Mouse (Mus musculus) liver, embryonic 14.5 days (tissue): ENCODE data around the gene Fam89b.

Source experiments
- CTCF ChIP-seq: IDR thresholded peaks from 2 replicates; pipeline ENCODE4 v1.5.1; 2016; ENCODE audit warnings: antibody characterized with exemption, low read depth, control low read depth
- EP300 ChIP-seq: IDR thresholded peaks from 2 replicates; pipeline ENCODE4 v1.6.1; 2016; ENCODE audit warnings: antibody characterized with exemption, low read depth

GRCm38 (mm10) chr19:5680432-5680831, 49.0 kb downstream of the Fam89b start:
- TF ChIP-seq EP300 (no peak), CTCF (no peak)
